ENCODE assay signal across 8 mouse cellular contexts in the genomic region with DNA sequence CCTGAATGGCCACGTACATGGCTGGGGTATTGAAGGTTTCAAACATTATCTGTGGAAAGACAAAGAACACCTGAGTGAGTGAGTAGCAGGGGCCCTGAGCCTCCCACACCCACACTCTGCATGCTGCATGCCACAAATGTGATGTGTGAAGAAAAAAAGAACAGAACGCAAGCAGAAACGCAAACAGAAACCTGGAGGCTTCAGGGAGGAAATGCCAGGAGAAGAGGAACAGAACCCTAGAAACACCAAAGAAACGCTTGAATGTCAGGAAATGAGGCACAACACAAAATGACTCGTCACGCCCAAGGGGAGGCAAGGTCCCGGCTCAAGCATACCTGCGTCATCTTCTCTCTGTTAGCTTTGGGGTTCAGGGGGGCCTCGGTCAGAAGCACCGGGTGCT. TPM values are rescaled to one million over a fixed set of nuclear protein-coding genes. Genes with fewer than 3 reads are reported as not detected.
DNase-seq lines count a peak whose midpoint lies in the region; ATAC-seq and TF ChIP-seq lines count a peak whose summit lies in the region.

No protein-coding gene starts in this region.

- peak overlapping the region; percentile 100 for H3K27ac ChIP-seq in gastrocnemius, adult 2 months
- peak overlapping the region; percentile 99 for H3K27ac ChIP-seq in kidney, embryonic 16.5 days (ENCODE audit: low read length)
- peak overlapping the region; percentile 100 for H3K27ac ChIP-seq in midbrain, embryonic 14.5 days (replicated peaks; ENCODE audit: low read depth, low read length)

- WGBS in kidney, embryonic 16.5 days: 3% methylated on average over 10 of the region's 10 CpGs
- 8% methylated on average over 10 of the region's 10 CpGs for WGBS in midbrain, embryonic 14.5 days

- intact Hi-C loops in gastrocnemius, adult 2 months (cut with DNase I): no loop called here

- no peak for TF ChIP-seq CTCF in gastrocnemius, adult 2 months (IDR thresholded peaks at IDR 0.05)

- H3K9ac ChIP-seq in kidney, embryonic 16.5 days (replicated peaks; ENCODE audit: low read length): peak overlapping the region; percentile 100
- H3K9ac ChIP-seq in midbrain, embryonic 14.5 days (replicated peaks; ENCODE audit: low read length): peak overlapping the region; percentile 100

- no peak for ATAC-seq in kidney, embryonic 16.5 days (ENCODE audit: low FRiP score, low TSS enrichment)
- no peak for ATAC-seq in midbrain, embryonic 14.5 days (ENCODE audit: low FRiP score, low TSS enrichment)
- no peak for ATAC-seq in activated CD4-positive, CD25-positive, alpha-beta regulatory T cell, adult 4 months

- H3K27me3 ChIP-seq in kidney, embryonic 16.5 days (ENCODE audit: insufficient read depth, low read length): no peaks in the 10 kb centered on the region
- no peaks in the 10 kb centered on the region for H3K27me3 ChIP-seq in midbrain, embryonic 14.5 days (ENCODE audit: control insufficient read depth, insufficient read depth, low read length)

- H3K4me3 ChIP-seq in gastrocnemius, adult 2 months: peak overlapping the region; percentile 98
- H3K4me3 ChIP-seq in kidney, embryonic 16.5 days (ENCODE audit: low read length): peak overlapping the region; percentile 99
- H3K4me3 ChIP-seq in midbrain, embryonic 14.5 days (replicated peaks; ENCODE audit: low read depth, low read length): peak overlapping the region; percentile 100

- peaks cover 15% of the 10 kb centered on the region for H3K36me3 ChIP-seq in kidney, embryonic 16.5 days (ENCODE audit: insufficient read depth, low read length)
- peaks cover 28% of the 10 kb centered on the region for H3K36me3 ChIP-seq in midbrain, embryonic 14.5 days (ENCODE audit: control insufficient read depth, insufficient read depth, low read length)

- peaks cover 19% of the 10 kb centered on the region for H3K4me1 ChIP-seq in kidney, embryonic 16.5 days (ENCODE audit: insufficient read depth, low read length)
- H3K4me1 ChIP-seq in midbrain, embryonic 14.5 days (ENCODE audit: control insufficient read depth, insufficient read depth, low read length): peaks cover 23% of the 10 kb centered on the region

- H3K9me3 ChIP-seq in kidney, embryonic 16.5 days (ENCODE audit: low read length): no peaks in the 10 kb centered on the region
- no peaks in the 10 kb centered on the region for H3K9me3 ChIP-seq in midbrain, embryonic 14.5 days (ENCODE audit: control insufficient read depth, low read length)

- peak; percentile 44 to 80 for DNase-seq in adrenal gland, adult (ENCODE audit: inconsistent age in 2 of 2, low spot score in 1 of 2)
- no peak for DNase-seq in adrenal gland, postnatal 14 days
- peak; percentile 4 for DNase-seq in ovary, postnatal 10 days (ENCODE audit: low spot score)
- no peak for DNase-seq in ovary, adult 18-20 months (ENCODE audit: low spot score)
- DNase-seq in gastrocnemius, adult 2 months: peak; percentile 27
- DNase-seq in midbrain, embryonic 14.5 days: peak; percentile 37

- peak overlapping the region; percentile 57 for H3K4me2 ChIP-seq in kidney, embryonic 16.5 days (replicated peaks; ENCODE audit: low read depth, low read length)
- H3K4me2 ChIP-seq in midbrain, embryonic 14.5 days (ENCODE audit: low read length): peak overlapping the region; percentile 99

RNA-seq across cellular contexts. Expression of a gene that starts 1.0 kb away (rescaled TPM):
- 1,064 and 1,109 TPM in 2 replicates for total RNA-seq in adrenal gland, postnatal 14 days (2021)
- 100 to 1,000 TPM; 201 to 262 TPM for total RNA-seq in gastrocnemius, adult 2 months (2021)
- 2,803 and 2,860 TPM in 2 replicates for polyA plus RNA-seq in kidney, embryonic 16.5 days (2015; fragmentation: Nextera tagmentation; extraction: Ambion mirVana)
- polyA plus RNA-seq in midbrain, embryonic 14.5 days (2014; fragmentation: Nextera tagmentation; extraction: Ambion mirVana): 4,502 and 4,930 TPM in 2 replicates
- polyA plus RNA-seq in activated CD4-positive, CD25-positive, alpha-beta regulatory T cell, adult 4 months (2017; shearing (Covaris generic)): 1,000 to 10,000 TPM; 2,904 to 3,852 TPM

RNA-seq across cellular contexts. Expression of a gene that starts 14.0 kb away (rescaled TPM):
- 0.37 and 0.71 TPM in 2 replicates for total RNA-seq in adrenal gland, postnatal 14 days (2021)
- under 1 TPM in 1 of 2 experiments, not detected in 1; 0.87 TPM for total RNA-seq in gastrocnemius, adult 2 months (2021)
- 0.72 and 0.82 TPM in 2 replicates for polyA plus RNA-seq in kidney, embryonic 16.5 days (2015; fragmentation: Nextera tagmentation; extraction: Ambion mirVana)
- 1.7 and 2.5 TPM in 2 replicates for polyA plus RNA-seq in midbrain, embryonic 14.5 days (2014; fragmentation: Nextera tagmentation; extraction: Ambion mirVana)
- 1 to 10 TPM in 1 of 2 experiments, under 1 TPM in 1; 0.47 to 1.1 TPM for polyA plus RNA-seq in activated CD4-positive, CD25-positive, alpha-beta regulatory T cell, adult 4 months (2017; shearing (Covaris generic))

RNA-seq across cellular contexts. Expression of a gene that starts 31.3 kb away (rescaled TPM):
- total RNA-seq in adrenal gland, postnatal 14 days (2021): 18.7 and 24.6 TPM in 2 replicates
- 10 to 100 TPM; 18.5 to 18.8 TPM for total RNA-seq in gastrocnemius, adult 2 months (2021)
- 42.3 and 44.8 TPM in 2 replicates for polyA plus RNA-seq in kidney, embryonic 16.5 days (2015; fragmentation: Nextera tagmentation; extraction: Ambion mirVana)
- polyA plus RNA-seq in midbrain, embryonic 14.5 days (2014; fragmentation: Nextera tagmentation; extraction: Ambion mirVana): 95.9 and 114 TPM in 2 replicates
- polyA plus RNA-seq in activated CD4-positive, CD25-positive, alpha-beta regulatory T cell, adult 4 months (2017; shearing (Covaris generic)): 10 to 100 TPM; 12.2 to 18.7 TPM

Comparison
In these comparisons a context has a peak if more than half of its experiments do, and no peak if none do; other contexts are left out.
1. DNase-seq: peak in adrenal gland, adult (2 of 2), ovary, postnatal 10 days (single experiment), gastrocnemius, adult 2 months (single experiment) and midbrain, embryonic 14.5 days (single experiment); none in adrenal gland, postnatal 14 days (single experiment) and ovary, adult 18-20 months (single experiment).
2. Peak in every context shown above with its lines, with median percentiles within 50 percentile points of each other: H3K27ac ChIP-seq and H3K4me3 ChIP-seq.